Mouse (Mus musculus) heart, adult 2 months (tissue): ENCODE results near the gene Gm4305. TPM values are rescaled to one million over a fixed set of nuclear protein-coding genes. Genes with fewer than 3 reads are reported as not detected.
"Not testable (repeated sequence)": the region's sequence is repeated elsewhere in the genome, so short reads cannot be mapped to it uniquely, and the experiment has no call there.

ENCODE experiments used
- DNase-seq, 2 experiments: peaks; one replicate each; pipeline ENCODE4 v3.0.0; 2021
- H3K27ac ChIP-seq: fragments of 200-600 bp; 2 replicates; pipeline ENCODE4 v1.8.1; 2022
- H3K27me3 ChIP-seq: fragments of 200-500 bp; 2 replicates; pipeline ENCODE4 v1.6.1; 2012; ENCODE audit warnings: mild to moderate bottlenecking, low read length, inconsistent platforms, mixed read lengths; ENCODE audit not compliant: control insufficient read depth, insufficient read depth
- H3K36me3 ChIP-seq: fragments of 200-500 bp; 2 replicates; pipeline ENCODE4 v1.6.1; 2012; ENCODE audit warnings: low read length, inconsistent platforms; ENCODE audit not compliant: control insufficient read depth, insufficient read depth
- H3K4me1 ChIP-seq: fragments of 200-500 bp; 2 replicates; pipeline ENCODE4 v1.6.1; 2011; ENCODE audit warnings: low read length; ENCODE audit not compliant: control insufficient read depth, insufficient read depth
- H3K4me3 ChIP-seq: fragments of 200-600 bp; 2 replicates; pipeline ENCODE4 v1.8.1; 2022
- H3K79me2 ChIP-seq: fragments of 200-500 bp; replicated peaks from 2 replicates; pipeline ENCODE4 v1.6.1; 2012; ENCODE audit warnings: mild to moderate bottlenecking, inconsistent platforms, low read length, moderate library complexity, mixed read lengths; ENCODE audit not compliant: control insufficient read depth, insufficient read depth
- H3K9ac ChIP-seq: fragments of 200-500 bp; 2 replicates; pipeline ENCODE4 v1.6.1; 2012; ENCODE audit warnings: low read depth, mild to moderate bottlenecking, control low read depth, inconsistent platforms, low read length, mixed read lengths
- whole genome bisulfite sequencing: fragments of 180-500 bp; shearing (Covaris S2); methylation state at CpG from one replicate; pipeline ENCODE4 v1.1.7; 2018; 5-methylcytosine and 5-hydroxymethylcytosine counted together
- intact Hi-C: fragments of 180-260 bp; cut with DNase I; formaldehyde crosslinking; loops from one replicate; pipeline ENCODE4 v1.15.1; 2025
- long read RNA-seq: library from polyadenylated mRNA; stranded (forward); transcript quantifications from one replicate; pipeline ENCODE4 v2.0.0, GENCODE M21; 2021
- polyA plus RNA-seq: library from polyadenylated mRNA; depleted of rRNA; stranded (reverse); fragments of >200 nt; gene quantifications from 2 replicates; pipeline ENCODE4 v1.2.3, GENCODE M21; 2012; rRNA removed
- total RNA-seq, 2 experiments: library from RNA; stranded (reverse); gene quantifications; 2 replicates each; pipeline ENCODE4 v1.2.3; 2021

Gene Gm4305
- not detected for total RNA-seq
- polyA plus RNA-seq, result not detected in 2 replicates
- long read RNA-seq, result 0 reads

GRCm38 (mm10) chr10:100350793-100351192 is at the start of gene Gm4305:
Gene Gm4305, plus strand, starts transcription at chr10:100351093.
- intact Hi-C loops, H3K4me3 ChIP-seq, H3K79me2 ChIP-seq, H3K4me1 ChIP-seq, H3K27ac ChIP-seq, H3K36me3 ChIP-seq, DNase-seq, H3K27me3 ChIP-seq, H3K9ac ChIP-seq: not testable (repeated sequence)
- WGBS, result no CpG with 5 or more reads among the region's 3 CpGs

GRCm38 (mm10) chr10:100335376-100335775 is 15.5 kb upstream of the Gm4305 start, which contains the start of gene Gm4301:
Gene Gm4301, plus strand, starts transcription at chr10:100335676.
- intact Hi-C loops, H3K27ac ChIP-seq, DNase-seq, H3K27me3 ChIP-seq, H3K4me3 ChIP-seq, H3K79me2 ChIP-seq, H3K9ac ChIP-seq, H3K4me1 ChIP-seq, H3K36me3 ChIP-seq: not testable (repeated sequence)
- WGBS, result no CpG with 5 or more reads among the region's 2 CpGs

- H3K79me2 ChIP-seq, H3K4me3 ChIP-seq, H3K9ac ChIP-seq, H3K4me1 ChIP-seq, H3K27me3 ChIP-seq, H3K27ac ChIP-seq, intact Hi-C loops, H3K36me3 ChIP-seq, DNase-seq: not testable (repeated sequence)
- no CpG with 5 or more reads among the region's 3 CpGs for WGBS
Measured at GRCm38 (mm10) chr10:100340536-100340935, 10.4 kb upstream of the Gm4305 start, which contains the start of gene Gm4302. Gene Gm4302, plus strand, starts transcription at chr10:100340836.

- DNase-seq, H3K27me3 ChIP-seq, H3K4me3 ChIP-seq, H3K4me1 ChIP-seq, intact Hi-C loops, H3K79me2 ChIP-seq, H3K36me3 ChIP-seq, H3K27ac ChIP-seq, H3K9ac ChIP-seq: not testable (repeated sequence)
- WGBS, result no CpG with 5 or more reads among the region's 3 CpGs
Measured at GRCm38 (mm10) chr10:100345672-100346071, 5.2 kb upstream of the Gm4305 start, which contains the start of gene Gm4303. Gene Gm4303, plus strand, starts transcription at chr10:100345972.

- 44% methylated on average over 2 of the region's 2 CpGs for WGBS
- H3K4me1 ChIP-seq, H3K27ac ChIP-seq, H3K36me3 ChIP-seq, H3K27me3 ChIP-seq, H3K4me3 ChIP-seq, intact Hi-C loops, H3K79me2 ChIP-seq, H3K9ac ChIP-seq: not testable (repeated sequence)
- DNase-seq, result peak; percentile 12 to 33
Measured at GRCm38 (mm10) chr10:100356841-100357240, 5.9 kb downstream of the Gm4305 start.

- H3K79me2 ChIP-seq, H3K4me1 ChIP-seq, H3K36me3 ChIP-seq, H3K27ac ChIP-seq, H3K4me3 ChIP-seq, H3K27me3 ChIP-seq, H3K9ac ChIP-seq, intact Hi-C loops, DNase-seq: not testable (repeated sequence)
- no CpG with 5 or more reads among the region's 3 CpGs for WGBS
Measured at GRCm38 (mm10) chr10:100361038-100361437, 10.1 kb downstream of the Gm4305 start, which contains the start of gene Gm4307. Gene Gm4307, plus strand, starts transcription at chr10:100361338.

GRCm38 (mm10) chr10:100382460-100382859 is 31.6 kb downstream of the Gm4305 start, which contains the start of gene Gm4312:
Gene Gm4312, minus strand, starts transcription at chr10:100382560.
- H3K36me3 ChIP-seq, H3K79me2 ChIP-seq, H3K27me3 ChIP-seq, H3K4me3 ChIP-seq, H3K9ac ChIP-seq, H3K4me1 ChIP-seq, DNase-seq, intact Hi-C loops, H3K27ac ChIP-seq: not testable (repeated sequence)
- no CpG with 5 or more reads among the region's 2 CpGs for WGBS

Other genes with a start within 250 kb of the Gm4305 start
- gene Gm4301, start 15.4 kb upstream of the Gm4305 start, total RNA-seq, result not detected
- gene Gm4301, start 15.4 kb upstream of the Gm4305 start, polyA plus RNA-seq, result not detected in 2 replicates
- gene Gm4302, start 10.3 kb upstream of the Gm4305 start, total RNA-seq, result not detected
- gene Gm4302, start 10.3 kb upstream of the Gm4305 start, polyA plus RNA-seq, result not detected in 2 replicates
- not detected for gene Gm4303, start 5.1 kb upstream of the Gm4305 start, total RNA-seq
- gene Gm4303, start 5.1 kb upstream of the Gm4305 start, polyA plus RNA-seq, result not detected in 2 replicates
- gene Gm4307, start 10.2 kb downstream of the Gm4305 start, total RNA-seq, result not detected
- not detected in 2 replicates for gene Gm4307, start 10.2 kb downstream of the Gm4305 start, polyA plus RNA-seq
- not detected for gene Gm4312, start 31.5 kb downstream of the Gm4305 start, total RNA-seq
- gene Gm4312, start 31.5 kb downstream of the Gm4305 start, polyA plus RNA-seq, result not detected in 2 replicates
- 10 to 100 TPM; 14.0 to 14.6 TPM for gene Tmtc3, start 136.3 kb downstream of the Gm4305 start, total RNA-seq
- 4.8 and 10.8 TPM in 2 replicates for gene Tmtc3, start 136.3 kb downstream of the Gm4305 start, polyA plus RNA-seq
- gene Cep290, start 136.5 kb downstream of the Gm4305 start, total RNA-seq, result 1 to 10 TPM; 4.1 to 4.6 TPM
- 0.21 and 0.73 TPM in 2 replicates for gene Cep290, start 136.5 kb downstream of the Gm4305 start, polyA plus RNA-seq
- 1 to 10 TPM; 5.2 to 5.3 TPM for gene 4930430F08Rik, start 239.3 kb downstream of the Gm4305 start, total RNA-seq
- gene 4930430F08Rik, start 239.3 kb downstream of the Gm4305 start, polyA plus RNA-seq, result 5.3 and 7.0 TPM in 2 replicates
- not detected for gene 1700017N19Rik, start 239.4 kb downstream of the Gm4305 start, total RNA-seq
- not detected in 2 replicates for gene 1700017N19Rik, start 239.4 kb downstream of the Gm4305 start, polyA plus RNA-seq